Mouse (Mus musculus) G1E (cell line): Measurements from ENCODE around the gene Rab30.

ENCODE experiments used
- CTCF ChIP-seq: IDR thresholded peaks from 2 replicates; pipeline ENCODE4 v1.5.1; 2012; ENCODE audit warnings: low read depth, low read length, inconsistent platforms, mixed read lengths
- POLR2AphosphoS5 ChIP-seq: IDR thresholded peaks from 2 replicates; pipeline ENCODE4 v1.6.1; 2012; ENCODE audit warnings: low read depth, low read length, inconsistent platforms; ENCODE audit not compliant: insufficient replicate concordance
- TAL1 ChIP-seq: conservative IDR thresholded peaks from 2 replicates; pipeline ENCODE4 v1.6.1; 2012; ENCODE audit warnings: low read depth, low read length, inconsistent platforms, mixed read lengths

DNA sequence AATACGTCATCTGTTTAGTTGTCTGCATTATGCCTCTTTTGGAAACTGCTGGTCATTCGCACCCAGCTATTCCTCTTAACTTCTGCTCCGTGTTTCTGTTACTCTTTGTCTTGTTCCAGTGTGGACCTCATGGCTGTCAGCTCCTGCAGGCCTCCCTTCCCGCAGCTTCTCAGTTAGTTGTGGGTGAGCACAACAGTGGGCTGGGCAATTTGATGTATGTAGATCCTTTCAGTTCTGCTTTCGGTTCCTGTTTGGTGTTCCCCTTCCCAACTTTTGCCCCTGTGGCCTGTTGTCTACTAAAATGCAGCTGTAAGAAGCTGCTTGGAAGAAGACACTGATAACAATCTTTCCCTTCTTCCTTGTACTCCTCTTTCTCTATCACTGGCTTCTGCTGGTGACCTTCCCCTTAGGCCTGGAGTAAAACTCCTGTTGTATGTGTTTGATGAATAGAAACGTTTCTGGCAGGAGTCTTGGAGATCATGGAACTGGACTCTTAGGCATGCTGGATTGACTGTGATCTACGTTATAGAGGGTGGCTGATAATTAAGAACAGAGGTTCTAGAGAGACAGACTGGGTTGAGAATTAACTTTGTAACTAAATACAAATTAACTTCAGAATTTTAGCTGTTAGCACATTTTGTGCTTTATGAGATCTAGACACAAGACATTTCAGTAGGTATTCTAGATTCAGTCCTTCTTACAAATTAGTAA lies 137.3 kb downstream of the Rab30 start:
- TF ChIP-seq CTCF (no peak), TAL1 (no peak), POLR2AphosphoS5 (no peak)
